Mouse (Mus musculus) neural tube, embryonic 15.5 days (tissue): Measurements from ENCODE around the gene Ptprd. TPM values are rescaled to one million over a fixed set of nuclear protein-coding genes. Genes with fewer than 3 reads are reported as not detected.
"Not testable (repeated sequence)": the region's sequence is repeated elsewhere in the genome, so short reads cannot be mapped to it uniquely, and the experiment has no call there.

Experiments
- ATAC-seq: fragments of 200-750 bp; cut with Nextera tagmentation; 2 replicates; pipeline ENCODE4 v1.8.0; 2017; ENCODE audit warnings: mild to moderate bottlenecking, moderate TSS enrichment, moderate library complexity; ENCODE audit not compliant: low FRiP score
- H3K27ac ChIP-seq: fragments of 300-500 bp; sonication (generic); replicated peaks from 2 replicates; pipeline ENCODE4 v1.5.1; 2015; ENCODE audit warnings: mild to moderate bottlenecking, inconsistent platforms
- H3K27me3 ChIP-seq: fragments of 300-500 bp; sonication (generic); replicated peaks from 2 replicates; pipeline ENCODE4 v1.6.1; 2015; ENCODE audit warnings: inconsistent platforms
- H3K36me3 ChIP-seq: fragments of 300-500 bp; sonication (generic); 2 replicates; pipeline ENCODE4 v1.6.1; 2015; ENCODE audit warnings: inconsistent platforms
- H3K4me1 ChIP-seq: fragments of 300-500 bp; sonication (generic); 2 replicates; pipeline ENCODE4 v1.6.1; 2015; ENCODE audit warnings: inconsistent platforms
- H3K4me2 ChIP-seq: fragments of 300-500 bp; sonication (generic); 2 replicates; pipeline ENCODE4 v1.6.1; 2015; ENCODE audit warnings: inconsistent platforms, mild to moderate bottlenecking, moderate library complexity
- H3K4me3 ChIP-seq: fragments of 300-500 bp; sonication (generic); replicated peaks from 2 replicates; pipeline ENCODE4 v1.5.1; 2015; ENCODE audit warnings: mild to moderate bottlenecking, inconsistent platforms
- H3K9ac ChIP-seq: fragments of 300-500 bp; sonication (generic); replicated peaks from 2 replicates; pipeline ENCODE4 v1.6.1; 2015; ENCODE audit warnings: mild to moderate bottlenecking, inconsistent platforms
- H3K9me3 ChIP-seq: fragments of 300-500 bp; sonication (generic); replicated peaks from 2 replicates; pipeline ENCODE4 v1.6.1; 2016; ENCODE audit warnings: inconsistent platforms
- WGBS: fragments of 180-500 bp; shearing (Covaris S2); methylation state at CpG from one replicate; pipeline ENCODE4 v1.1.7; 2015; ENCODE audit warnings: mixed read lengths; 5-methylcytosine and 5-hydroxymethylcytosine counted together
- polyA plus RNA-seq: library from polyadenylated mRNA; unstranded; fragments of >200 nt; fragmentation: Nextera tagmentation; extraction: Ambion mirVana; gene quantifications from 2 replicates; pipeline ENCODE4 v1.2.1, GENCODE M21; 2015

Ptprd gene
- polyA plus RNA-seq, 1 experiment from 2014 or later, result 96.1 TPM

DNA sequence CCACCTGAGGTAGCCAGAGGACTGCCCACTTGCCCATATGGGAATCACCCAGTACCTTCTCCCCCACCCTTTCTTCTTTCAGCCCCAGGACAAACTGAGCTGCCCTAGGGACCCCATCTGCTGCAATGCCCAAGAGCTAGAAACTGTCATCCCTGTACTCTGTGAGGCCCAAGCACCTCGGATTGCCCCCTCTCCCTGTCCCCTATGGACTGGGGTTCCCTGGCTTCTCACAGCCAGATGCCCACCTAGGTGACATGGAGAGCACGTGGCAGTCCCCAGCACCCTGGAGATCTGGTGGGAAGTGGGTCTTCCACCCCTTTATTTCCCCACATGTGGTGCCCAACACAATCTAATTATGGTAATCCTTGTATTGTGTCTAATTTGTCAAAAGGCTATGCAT is 331.5 kb downstream of the Ptprd start:
- Histone ChIP-seq H3K4me2 (no peak overlapping the region), H3K27ac (no peak overlapping the region), H3K36me3 (no peaks in the 10 kb centered on the region), H3K4me1 (no peaks in the 10 kb centered on the region), H3K4me3 (no peak overlapping the region), H3K9ac (no peak overlapping the region), H3K9me3 (no peaks in the 10 kb centered on the region), H3K27me3 (no peaks in the 10 kb centered on the region)
- 63% methylated on average over 2 of the region's 2 CpGs for WGBS
- no peak; the same call in 1 of the 2 replicates for ATAC-seq

DNA sequence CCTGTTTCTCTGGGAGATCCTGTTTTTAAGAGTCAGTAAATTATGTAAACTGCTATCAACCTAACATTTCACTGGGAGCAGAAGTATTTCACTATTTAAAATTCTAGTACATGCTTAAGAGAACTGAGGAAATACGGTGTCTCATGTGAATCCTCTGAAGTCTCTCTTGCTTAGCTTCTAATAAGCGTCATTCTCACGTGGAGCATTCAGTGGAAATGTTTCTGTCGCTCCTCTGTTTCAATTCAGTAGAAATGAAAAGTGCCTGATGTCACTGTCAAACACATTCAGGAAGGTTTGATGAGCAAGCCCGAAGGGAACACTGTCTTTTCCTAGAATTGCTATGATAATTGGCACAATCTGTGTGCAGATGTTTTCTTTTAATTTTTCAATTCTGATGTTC is 350.5 kb downstream of the Ptprd start:
- Histone ChIP-seq H3K4me2 (no peak overlapping the region), H3K9ac (no peak overlapping the region), H3K9me3 (0 out of 2 replicates have a peak, but pooled peaks cover 4% of the 10 kb centered on the region), H3K36me3 (no peaks in the 10 kb centered on the region), H3K4me1 (no peaks in the 10 kb centered on the region), H3K27ac (no peak overlapping the region), H3K4me3 (no peak overlapping the region), H3K27me3 (no peaks in the 10 kb centered on the region)
- ATAC-seq, result no peak
- WGBS, result 41% methylated on average over 5 of the region's 5 CpGs

DNA sequence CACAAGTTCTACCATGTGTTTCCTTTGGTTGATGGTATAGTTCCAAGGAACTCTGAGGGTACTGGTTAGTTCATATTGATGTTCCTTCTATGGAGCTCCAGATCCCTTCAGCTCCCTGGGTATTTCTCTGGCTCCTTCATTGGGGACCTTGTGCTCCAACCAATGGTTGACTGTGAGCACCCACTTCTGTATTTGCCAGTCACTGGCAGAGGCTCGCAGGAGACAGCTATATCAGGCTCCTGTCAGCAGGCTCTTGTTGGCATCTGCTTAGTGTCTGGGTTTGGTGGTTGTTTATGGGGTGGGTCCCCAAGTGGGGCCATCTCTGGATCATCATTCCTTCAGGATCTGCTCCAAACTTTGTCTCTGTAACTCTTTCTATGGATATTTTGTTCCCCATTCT is 414.4 kb downstream of the Ptprd start:
- not testable (repeated sequence) for H3K27ac ChIP-seq, H3K27me3 ChIP-seq, H3K4me3 ChIP-seq, H3K4me1 ChIP-seq, H3K9me3 ChIP-seq, H3K9ac ChIP-seq, H3K4me2 ChIP-seq, H3K36me3 ChIP-seq, ATAC-seq
- WGBS, result 89% methylated on average over 1 of the region's 1 CpGs

DNA sequence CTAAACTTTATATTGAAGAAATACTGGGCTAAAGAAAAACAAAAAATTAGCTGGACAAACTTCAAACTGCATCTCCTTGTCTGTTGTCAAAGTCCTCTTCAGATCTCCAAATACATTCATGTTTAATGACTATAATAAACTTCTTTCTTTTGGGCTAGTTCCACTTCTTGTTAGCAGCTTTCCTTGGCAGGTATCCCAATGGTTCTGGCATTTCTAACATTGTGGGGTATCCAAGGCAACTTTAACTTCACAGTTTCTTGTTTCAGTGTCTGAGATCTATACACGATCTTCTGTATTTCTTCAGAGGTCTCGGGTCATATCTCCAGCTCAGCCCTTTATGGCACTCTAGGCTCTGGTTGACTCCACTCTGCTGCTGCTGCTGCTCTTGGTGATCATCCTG is 434.5 kb downstream of the Ptprd start:
- 78% methylated on average over 2 of the region's 2 CpGs for WGBS
- Histone ChIP-seq H3K4me2 (no peak overlapping the region), H3K4me3 (no peak overlapping the region), H3K27me3 (no peaks in the 10 kb centered on the region), H3K9ac (no peak overlapping the region), H3K27ac (no peak overlapping the region), H3K4me1 (no peaks in the 10 kb centered on the region), H3K9me3 (no peaks in the 10 kb centered on the region), H3K36me3 (no peaks in the 10 kb centered on the region)
- no peak for ATAC-seq

DNA sequence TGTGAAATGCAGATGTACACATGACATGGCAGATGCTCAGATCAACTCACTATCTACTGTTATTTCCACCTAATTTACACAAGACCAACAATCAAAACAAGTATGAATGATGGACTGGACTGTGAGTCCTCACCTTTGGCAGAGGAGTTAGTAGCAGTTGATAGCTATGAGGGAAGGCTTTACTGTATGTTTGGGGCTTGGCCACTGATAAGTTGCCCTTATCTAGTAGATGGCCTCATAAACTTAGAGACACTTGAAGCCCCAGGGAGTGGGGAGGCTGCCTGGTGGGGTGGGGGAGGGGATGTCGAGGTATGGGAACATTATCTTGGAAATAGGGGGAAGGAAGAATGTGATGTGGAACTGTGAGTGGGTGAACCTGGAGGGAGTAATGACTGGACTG is 448.0 kb downstream of the Ptprd start:
- H3K36me3 ChIP-seq, result no peaks in the 10 kb centered on the region
- H3K27ac ChIP-seq, result no peak overlapping the region
- WGBS, result 80% methylated on average over 1 of the region's 1 CpGs
- H3K4me2 ChIP-seq, result no peak overlapping the region
- H3K27me3 ChIP-seq, result no peaks in the 10 kb centered on the region
- no peak overlapping the region for H3K9ac ChIP-seq
- no peak overlapping the region for H3K4me3 ChIP-seq
- H3K4me1 ChIP-seq, result no peaks in the 10 kb centered on the region
- no peaks in the 10 kb centered on the region for H3K9me3 ChIP-seq
- no peak for ATAC-seq

DNA sequence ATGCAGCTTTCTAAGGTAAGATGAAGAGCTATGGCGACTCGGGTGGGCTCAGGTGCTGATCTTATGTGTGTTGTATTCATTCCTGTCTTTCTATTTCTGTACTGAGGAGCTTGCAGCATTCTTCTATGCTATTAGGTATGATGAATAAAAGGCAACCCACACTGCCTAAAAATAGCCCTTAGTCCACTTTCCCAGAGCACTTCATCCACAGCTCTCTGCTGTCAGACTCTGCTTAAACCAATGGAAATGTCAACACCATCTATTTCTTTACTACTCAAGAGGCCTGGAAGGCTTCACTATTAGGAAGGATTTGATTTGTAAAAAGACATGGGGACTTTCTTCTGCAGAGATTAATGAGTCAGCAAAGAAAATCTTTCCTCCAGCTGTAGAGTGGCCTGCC is 468.4 kb downstream of the Ptprd start:
- 84% methylated on average over 2 of the region's 2 CpGs for WGBS
- Histone ChIP-seq H3K4me1 (no peaks in the 10 kb centered on the region), H3K36me3 (no peaks in the 10 kb centered on the region), H3K27me3 (no peaks in the 10 kb centered on the region), H3K4me2 (no peak overlapping the region), H3K4me3 (no peak overlapping the region), H3K9ac (no peak overlapping the region), H3K27ac (no peak overlapping the region), H3K9me3 (no peaks in the 10 kb centered on the region)
- ATAC-seq, result no peak

DNA sequence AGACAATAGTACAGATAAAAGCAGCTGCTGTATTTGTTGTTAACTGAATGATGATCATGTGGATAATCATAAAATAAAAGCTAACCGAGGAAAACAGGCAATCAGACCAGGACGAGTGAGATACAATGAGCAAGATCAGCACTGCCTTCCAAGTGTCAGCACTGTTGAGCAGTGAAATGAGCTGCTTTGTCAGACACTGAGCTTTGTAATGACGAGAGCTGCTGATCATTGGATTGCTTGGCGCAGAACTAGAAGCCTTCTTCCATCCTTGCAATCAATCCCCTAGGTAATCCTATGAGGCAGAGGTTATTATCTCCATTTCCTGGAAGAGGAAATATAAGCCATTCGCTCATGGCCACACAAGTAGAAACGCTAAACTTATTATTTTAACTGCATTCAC is 489.9 kb downstream of the Ptprd start:
- no peak overlapping the region for H3K9ac ChIP-seq
- H3K36me3 ChIP-seq, result no peaks in the 10 kb centered on the region
- H3K4me3 ChIP-seq, result no peak overlapping the region
- no peak overlapping the region for H3K4me2 ChIP-seq
- H3K27ac ChIP-seq, result peak overlapping the region; percentile 63
- no peaks in the 10 kb centered on the region for H3K9me3 ChIP-seq
- ATAC-seq, result peak; percentile 82
- H3K4me1 ChIP-seq, result peaks cover 4% of the 10 kb centered on the region; the same call in 1 of the 2 replicates
- no peaks in the 10 kb centered on the region for H3K27me3 ChIP-seq
- 54% methylated on average over 6 of the region's 6 CpGs for WGBS

DNA sequence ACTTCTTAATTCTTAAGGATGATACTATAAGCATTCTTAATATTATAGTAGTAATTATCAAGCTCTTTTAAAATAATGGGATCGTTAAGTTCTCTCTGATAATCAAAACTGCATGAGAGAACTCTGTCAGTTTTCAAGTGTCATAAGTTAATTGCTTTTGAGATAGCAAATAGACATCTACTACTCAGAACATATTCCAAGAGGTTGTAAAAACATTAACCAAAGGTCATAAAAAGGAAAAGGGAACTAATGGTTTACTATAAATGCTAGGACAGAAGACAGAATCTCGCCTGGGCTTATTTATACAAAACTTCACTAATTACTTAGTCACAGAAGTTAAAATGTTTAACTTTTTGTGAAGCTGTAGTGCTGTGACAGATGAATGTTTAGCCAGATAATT is 494.0 kb downstream of the Ptprd start:
- Histone ChIP-seq H3K4me2 (no peak overlapping the region), H3K27me3 (no peaks in the 10 kb centered on the region), H3K4me3 (no peak overlapping the region), H3K4me1 (peaks cover 4% of the 10 kb centered on the region; the same call in 1 of the 2 replicates), H3K9me3 (no peaks in the 10 kb centered on the region), H3K9ac (no peak overlapping the region), H3K36me3 (no peaks in the 10 kb centered on the region), H3K27ac (no peak overlapping the region)
- WGBS, result 70% methylated on average over 2 of the region's 2 CpGs
- ATAC-seq, result no peak

DNA sequence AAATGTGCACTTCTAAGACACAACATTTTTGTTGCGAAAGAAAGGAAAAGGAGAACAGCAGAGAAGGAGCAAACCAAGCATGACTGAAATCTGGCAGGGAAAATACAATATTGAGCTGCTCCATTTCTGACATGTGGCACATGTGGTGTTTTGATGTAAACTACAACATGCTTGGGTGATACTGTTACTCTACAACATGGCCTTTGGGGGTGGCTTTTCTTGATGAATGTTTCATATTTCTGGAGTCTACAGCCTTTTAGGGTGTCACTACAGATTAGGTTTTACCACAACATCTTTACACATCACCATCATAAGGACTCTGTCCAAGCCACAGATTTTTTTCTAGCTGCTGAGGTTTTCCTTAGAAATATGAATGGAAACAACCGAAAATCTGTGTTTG is 501.5 kb downstream of the Ptprd start:
- no peak overlapping the region for H3K4me2 ChIP-seq
- H3K4me3 ChIP-seq, result no peak overlapping the region
- H3K9ac ChIP-seq, result no peak overlapping the region
- H3K9me3 ChIP-seq, result no peaks in the 10 kb centered on the region
- H3K36me3 ChIP-seq, result no peaks in the 10 kb centered on the region
- H3K4me1 ChIP-seq, result no peaks in the 10 kb centered on the region
- no peaks in the 10 kb centered on the region for H3K27me3 ChIP-seq
- WGBS, result 88% methylated on average over 2 of the region's 2 CpGs
- ATAC-seq, result no peak
- no peak overlapping the region for H3K27ac ChIP-seq

DNA sequence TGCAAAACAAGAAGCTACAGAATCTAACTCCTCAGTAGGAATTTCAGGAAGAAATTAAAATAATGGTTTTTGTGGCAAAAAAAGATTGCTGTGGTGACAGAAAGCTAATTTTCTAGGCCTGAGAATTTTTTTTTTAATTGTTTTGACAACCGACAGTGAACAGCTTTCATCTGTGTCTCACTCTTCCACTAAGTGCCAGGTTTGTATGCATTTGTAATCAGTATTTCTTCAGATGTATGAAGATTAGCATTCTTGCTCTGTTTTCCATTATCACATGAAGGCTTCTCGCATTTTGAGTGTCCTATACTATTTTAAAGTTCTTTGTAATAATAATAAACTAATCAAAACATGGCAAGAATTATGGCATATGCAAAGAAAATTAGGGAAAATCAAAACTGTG is 513.5 kb downstream of the Ptprd start:
- no peak for ATAC-seq
- 69% methylated on average over 2 of the region's 2 CpGs for WGBS
- no peaks in the 10 kb centered on the region for H3K9me3 ChIP-seq
- H3K4me1 ChIP-seq, result no peaks in the 10 kb centered on the region
- H3K27me3 ChIP-seq, result no peaks in the 10 kb centered on the region
- no peak overlapping the region for H3K4me2 ChIP-seq
- no peak overlapping the region for H3K4me3 ChIP-seq
- H3K9ac ChIP-seq, result no peak overlapping the region
- no peak overlapping the region for H3K27ac ChIP-seq
- no peaks in the 10 kb centered on the region for H3K36me3 ChIP-seq

DNA sequence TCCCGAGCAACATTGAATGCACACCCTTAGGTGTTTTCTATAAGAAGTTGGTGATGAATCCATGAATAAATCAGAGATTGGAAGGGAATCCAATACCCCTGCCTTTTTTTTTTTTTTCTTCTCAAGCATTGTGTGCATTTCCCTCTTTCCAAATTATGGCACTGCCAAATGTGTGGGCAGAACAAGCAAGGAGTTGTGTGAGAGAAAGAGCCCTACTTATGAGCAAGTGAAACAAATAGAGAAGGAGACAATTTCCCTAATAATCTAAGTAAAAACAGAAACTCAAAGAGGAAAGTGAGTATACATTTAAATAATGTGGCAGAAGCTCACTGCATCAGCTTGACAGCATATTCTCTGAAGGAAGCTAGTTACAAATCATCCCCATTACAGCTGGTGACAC is 536.0 kb downstream of the Ptprd start:
- WGBS, result 83% methylated on average over 1 of the region's 1 CpGs
- no peaks in the 10 kb centered on the region for H3K36me3 ChIP-seq
- H3K27ac ChIP-seq, result no peak overlapping the region
- no peak overlapping the region for H3K9ac ChIP-seq
- no peaks in the 10 kb centered on the region for H3K27me3 ChIP-seq
- H3K4me2 ChIP-seq, result no peak overlapping the region
- H3K4me3 ChIP-seq, result no peak overlapping the region
- ATAC-seq, result no peak
- no peaks in the 10 kb centered on the region for H3K4me1 ChIP-seq
- H3K9me3 ChIP-seq, result no peaks in the 10 kb centered on the region

DNA sequence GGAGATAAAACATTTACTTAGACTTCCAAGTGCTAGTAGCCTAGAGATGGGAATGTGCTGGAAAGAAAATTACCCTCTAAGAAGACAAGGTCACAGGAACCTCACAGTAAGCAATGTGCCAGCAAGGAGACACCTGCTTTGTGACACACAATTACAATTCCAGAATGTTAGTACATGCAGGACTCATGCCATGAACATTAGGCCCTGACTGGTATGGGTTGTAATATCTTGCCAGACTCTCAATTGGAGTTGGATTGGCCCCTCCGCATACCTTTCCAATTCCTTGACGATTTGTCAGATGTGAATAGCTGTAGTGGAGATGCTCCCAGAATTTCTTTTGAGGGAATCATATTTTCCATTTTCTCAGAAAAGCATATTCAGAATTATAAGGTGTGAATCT is 547.0 kb downstream of the Ptprd start:
- no peak overlapping the region for H3K9ac ChIP-seq
- no peak for ATAC-seq
- H3K27me3 ChIP-seq, result no peaks in the 10 kb centered on the region
- H3K9me3 ChIP-seq, result no peaks in the 10 kb centered on the region
- no peaks in the 10 kb centered on the region for H3K4me1 ChIP-seq
- 85% methylated on average over 2 of the region's 2 CpGs for WGBS
- no peak overlapping the region for H3K4me3 ChIP-seq
- H3K27ac ChIP-seq, result no peak overlapping the region
- H3K36me3 ChIP-seq, result no peaks in the 10 kb centered on the region
- no peak overlapping the region for H3K4me2 ChIP-seq

DNA sequence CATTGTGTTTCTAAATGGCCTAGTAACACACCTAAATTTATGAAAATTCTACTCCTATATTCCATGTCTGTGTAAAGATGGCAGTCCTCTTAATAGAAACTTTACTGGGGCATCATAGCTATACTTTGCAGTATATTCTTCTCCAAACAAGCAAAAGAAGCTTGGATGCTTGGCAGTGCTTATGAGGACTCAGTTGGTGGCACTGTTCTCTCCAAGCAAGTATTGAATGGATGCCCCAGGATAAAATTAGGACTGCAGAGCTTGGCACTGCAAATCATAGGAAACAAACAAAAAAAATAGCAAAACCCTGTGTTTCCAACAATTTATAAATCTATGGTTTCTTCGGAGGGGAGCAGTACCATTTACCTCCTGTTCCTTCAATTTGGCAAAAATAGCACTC is 549.5 kb downstream of the Ptprd start:
- no peak for ATAC-seq
- Histone ChIP-seq H3K9me3 (no peaks in the 10 kb centered on the region), H3K4me1 (no peaks in the 10 kb centered on the region), H3K4me2 (no peak overlapping the region), H3K27me3 (no peaks in the 10 kb centered on the region), H3K36me3 (no peaks in the 10 kb centered on the region), H3K27ac (no peak overlapping the region), H3K4me3 (no peak overlapping the region), H3K9ac (no peak overlapping the region)
- WGBS, result 85% methylated on average over 1 of the region's 1 CpGs
